Mouse (Mus musculus) embryonic facial prominence, embryonic 10.5 days (tissue): Measurements from ENCODE around the gene Lrba. TPM values are rescaled to one million over a fixed set of nuclear protein-coding genes. Genes with fewer than 3 reads are reported as not detected.

Experiments
- DNase-seq: peaks from one replicate; pipeline ENCODE4 v3.0.0-alpha.2; 2017; ENCODE audit warnings: low spot score
- H3K27ac ChIP-seq: fragments of 300-500 bp; sonication (generic); replicated peaks from 2 replicates; pipeline ENCODE4 v1.5.1; 2016; ENCODE audit warnings: mild to moderate bottlenecking
- H3K27me3 ChIP-seq: fragments of 300-500 bp; sonication (generic); replicated peaks from 2 replicates; pipeline ENCODE4 v1.6.1; 2016; ENCODE audit warnings: low read depth, mild to moderate bottlenecking; ENCODE audit not compliant: poor library complexity, severe bottlenecking
- H3K36me3 ChIP-seq: fragments of 300-500 bp; sonication (generic); replicated peaks from 2 replicates; pipeline ENCODE4 v1.6.1; 2016; ENCODE audit warnings: mild to moderate bottlenecking, moderate library complexity
- H3K4me1 ChIP-seq: fragments of 300-500 bp; sonication (generic); 2 replicates; pipeline ENCODE4 v1.6.1; 2016
- H3K4me3 ChIP-seq: fragments of 300-500 bp; sonication (generic); 2 replicates; pipeline ENCODE4 v1.5.1; 2016; ENCODE audit warnings: mild to moderate bottlenecking, moderate library complexity
- H3K9me3 ChIP-seq: fragments of 300-500 bp; sonication (generic); 2 replicates; pipeline ENCODE4 v1.6.1; 2016; ENCODE audit warnings: mild to moderate bottlenecking
- WGBS: fragments of 180-500 bp; shearing (Covaris S2); methylation state at CpG from one replicate; pipeline ENCODE4 v1.1.7; 2016; 5-methylcytosine and 5-hydroxymethylcytosine counted together
- polyA plus RNA-seq: library from polyadenylated mRNA; unstranded; fragments of >200 nt; fragmentation: Nextera tagmentation; extraction: Ambion mirVana; gene quantifications from 2 replicates; pipeline ENCODE4 v1.2.1, GENCODE M21; 2016

The Lrba gene
- polyA plus RNA-seq, 1 experiment from 2014 or later, result 9.1 TPM

DNA sequence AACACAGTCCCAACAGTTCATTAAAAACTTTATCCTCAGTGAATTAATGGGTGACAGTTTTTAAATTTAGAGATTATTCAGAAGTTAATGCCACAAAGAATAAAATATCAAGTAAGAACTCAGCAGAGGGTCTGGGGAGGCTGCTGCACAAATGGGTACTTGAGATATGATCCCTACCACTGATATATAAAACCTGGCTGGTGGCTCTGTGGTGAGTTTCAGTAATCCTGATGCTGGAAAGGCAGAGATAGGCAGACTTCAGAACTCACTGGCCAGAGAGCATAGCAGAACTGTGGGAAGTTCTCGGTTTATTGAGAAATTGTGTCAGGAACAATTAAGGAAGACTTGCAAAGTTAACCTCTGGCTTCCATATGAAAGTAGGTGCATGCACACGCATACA lies 199.3 kb downstream of the Lrba start:
- H3K4me3 ChIP-seq, result no peak overlapping the region
- DNase-seq, result no peak
- H3K27me3 ChIP-seq, result no peaks in the 10 kb centered on the region
- no peaks in the 10 kb centered on the region for H3K4me1 ChIP-seq
- no peak overlapping the region for H3K27ac ChIP-seq
- H3K36me3 ChIP-seq, result no peaks in the 10 kb centered on the region
- H3K9me3 ChIP-seq, result no peaks in the 10 kb centered on the region
- WGBS, result 89% methylated on average over 2 of the region's 2 CpGs

DNA sequence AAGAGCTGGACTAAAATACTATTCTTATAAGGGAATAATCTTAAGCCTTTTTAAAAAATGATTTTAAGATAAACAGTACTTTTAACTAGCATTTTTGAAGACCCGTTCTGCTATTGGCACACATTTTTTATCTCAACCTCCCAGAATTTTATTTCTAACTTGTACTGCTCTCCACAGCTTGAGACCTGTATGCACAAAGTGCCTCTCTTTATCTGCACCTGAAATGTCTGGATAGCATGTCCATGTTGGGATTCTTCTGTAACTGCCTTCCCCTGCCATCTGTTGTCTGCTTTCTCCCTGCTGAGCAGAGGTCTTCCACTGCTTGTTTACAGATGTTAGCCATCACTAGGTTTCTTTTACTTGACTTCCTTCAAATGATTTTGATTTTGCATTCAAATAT lies 202.3 kb downstream of the Lrba start:
- Histone ChIP-seq H3K36me3 (no peaks in the 10 kb centered on the region), H3K4me3 (no peak overlapping the region), H3K27ac (no peak overlapping the region), H3K4me1 (no peaks in the 10 kb centered on the region), H3K9me3 (no peaks in the 10 kb centered on the region), H3K27me3 (no peaks in the 10 kb centered on the region)
- DNase-seq, result no peak
- WGBS, result 89% methylated on average over 1 of the region's 1 CpGs

DNA sequence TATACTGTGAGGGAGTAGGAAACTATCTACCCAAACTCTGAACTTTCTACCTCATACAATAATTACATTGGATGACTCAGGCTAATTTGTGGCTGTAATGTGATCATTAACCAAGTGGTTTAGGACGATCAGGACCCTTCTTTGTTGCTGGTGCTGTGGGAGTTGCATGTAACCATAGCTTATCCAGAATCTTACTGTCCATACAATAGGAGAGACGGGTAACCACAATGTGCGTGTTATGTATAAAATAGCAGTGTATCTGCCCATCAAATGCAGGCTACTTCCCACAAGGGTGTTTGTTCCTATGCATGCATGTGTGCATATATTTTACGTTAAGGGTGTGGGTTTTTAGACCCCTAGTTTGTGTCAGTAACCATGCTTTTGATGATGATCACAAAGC lies 219.0 kb downstream of the Lrba start:
- H3K36me3 ChIP-seq, result no peaks in the 10 kb centered on the region
- no peaks in the 10 kb centered on the region for H3K9me3 ChIP-seq
- no peak for DNase-seq
- WGBS, result 81% methylated on average over 4 of the region's 4 CpGs
- H3K4me1 ChIP-seq, result peaks cover 7% of the 10 kb centered on the region
- H3K27ac ChIP-seq, result no peak overlapping the region
- no peaks in the 10 kb centered on the region for H3K27me3 ChIP-seq
- no peak overlapping the region for H3K4me3 ChIP-seq

DNA sequence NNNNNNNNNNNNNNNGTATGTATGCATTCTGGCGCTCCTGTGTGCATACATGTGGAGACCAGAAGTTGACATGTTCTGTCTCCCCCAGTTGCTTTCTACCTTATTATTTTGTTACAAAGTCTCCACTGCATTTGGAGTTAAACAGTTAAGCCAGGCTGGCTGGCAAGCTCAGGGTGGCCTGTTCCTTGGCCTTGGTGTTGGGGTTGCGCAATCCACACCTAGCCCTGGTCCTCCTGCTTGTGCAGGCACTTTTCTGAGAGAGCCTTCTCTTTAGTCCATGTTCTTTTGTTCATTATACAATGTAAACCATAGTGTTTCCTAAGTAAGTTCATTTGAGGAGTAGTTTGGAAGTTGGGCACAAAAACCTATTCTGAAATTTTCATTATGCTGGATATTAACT lies 226.7 kb downstream of the Lrba start:
- no peak for DNase-seq
- Histone ChIP-seq H3K36me3 (no peaks in the 10 kb centered on the region), H3K27me3 (no peaks in the 10 kb centered on the region), H3K9me3 (no peaks in the 10 kb centered on the region), H3K4me1 (peaks cover 13% of the 10 kb centered on the region), H3K4me3 (no peak overlapping the region), H3K27ac (no peak overlapping the region)
- WGBS, result 95% methylated on average over 2 of the region's 2 CpGs

DNA sequence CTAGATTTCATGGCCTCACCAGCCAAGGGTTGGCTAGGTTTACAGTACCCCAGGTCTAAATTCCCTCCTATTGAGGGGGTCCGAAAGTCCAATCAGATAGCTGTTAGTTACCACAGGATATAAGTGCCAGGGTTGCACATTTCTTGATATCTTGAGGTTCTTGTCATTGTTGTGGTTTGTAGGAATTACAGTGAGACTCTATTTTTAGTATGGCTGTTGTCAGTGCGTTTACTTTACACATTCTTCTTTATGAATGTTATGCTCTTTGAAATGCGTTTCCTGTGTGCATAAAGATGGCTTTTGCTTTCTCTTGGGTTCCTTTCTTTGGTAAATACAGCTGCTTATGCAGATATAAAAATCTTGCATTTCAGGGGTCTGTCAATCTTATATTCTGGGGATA lies 237.1 kb downstream of the Lrba start:
- WGBS, result 85% methylated on average over 3 of the region's 3 CpGs
- no peak overlapping the region for H3K4me3 ChIP-seq
- no peaks in the 10 kb centered on the region for H3K4me1 ChIP-seq
- DNase-seq, result no peak
- no peaks in the 10 kb centered on the region for H3K36me3 ChIP-seq
- H3K27me3 ChIP-seq, result no peaks in the 10 kb centered on the region
- H3K9me3 ChIP-seq, result no peaks in the 10 kb centered on the region
- no peak overlapping the region for H3K27ac ChIP-seq

DNA sequence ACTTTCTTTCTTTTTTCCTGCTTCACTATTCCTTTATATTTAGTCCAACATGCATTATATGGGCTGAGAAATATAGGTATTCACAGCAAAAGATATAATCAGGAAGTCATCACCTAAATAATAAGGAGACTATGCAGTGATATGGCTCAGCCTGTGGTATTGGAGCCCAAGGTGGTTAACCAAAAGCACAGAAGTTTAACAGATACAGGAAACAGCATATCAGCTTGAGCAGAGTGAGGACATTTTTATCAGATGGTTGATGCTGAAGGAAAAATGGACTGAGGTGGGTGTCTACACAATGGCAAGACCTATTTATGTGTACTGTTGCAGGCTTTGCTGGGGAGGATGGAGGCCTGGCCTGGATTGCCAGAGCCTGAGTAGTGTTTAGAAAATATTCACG lies 265.5 kb downstream of the Lrba start:
- H3K9me3 ChIP-seq, result no peaks in the 10 kb centered on the region
- no peak overlapping the region for H3K4me3 ChIP-seq
- H3K27me3 ChIP-seq, result no peaks in the 10 kb centered on the region
- no peaks in the 10 kb centered on the region for H3K36me3 ChIP-seq
- WGBS, result 91% methylated on average over 1 of the region's 1 CpGs
- H3K27ac ChIP-seq, result no peak overlapping the region
- H3K4me1 ChIP-seq, result no peaks in the 10 kb centered on the region
- DNase-seq, result no peak

DNA sequence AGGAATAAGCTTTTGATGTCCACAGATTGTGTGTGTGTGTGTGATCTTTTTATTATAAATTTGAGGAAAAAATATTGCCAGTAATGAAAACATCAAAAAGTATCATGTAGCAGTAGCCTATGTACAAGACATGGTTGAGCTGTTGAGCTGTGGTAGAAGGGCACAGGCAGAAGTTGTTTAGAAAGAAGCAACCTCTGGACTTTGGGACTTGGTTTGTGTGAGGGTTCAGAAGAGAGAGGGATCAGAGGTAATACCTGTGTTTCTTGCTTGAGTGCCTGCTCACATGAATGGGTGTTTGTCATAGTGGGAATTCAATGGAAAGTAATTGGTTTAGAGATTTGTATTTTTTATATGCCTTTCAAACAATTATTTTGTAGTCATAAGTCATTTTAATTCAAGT lies 276.1 kb downstream of the Lrba start:
- Histone ChIP-seq H3K4me3 (no peak overlapping the region), H3K27me3 (no peaks in the 10 kb centered on the region), H3K27ac (no peak overlapping the region), H3K36me3 (no peaks in the 10 kb centered on the region), H3K9me3 (no peaks in the 10 kb centered on the region), H3K4me1 (no peaks in the 10 kb centered on the region)
- no peak for DNase-seq

DNA sequence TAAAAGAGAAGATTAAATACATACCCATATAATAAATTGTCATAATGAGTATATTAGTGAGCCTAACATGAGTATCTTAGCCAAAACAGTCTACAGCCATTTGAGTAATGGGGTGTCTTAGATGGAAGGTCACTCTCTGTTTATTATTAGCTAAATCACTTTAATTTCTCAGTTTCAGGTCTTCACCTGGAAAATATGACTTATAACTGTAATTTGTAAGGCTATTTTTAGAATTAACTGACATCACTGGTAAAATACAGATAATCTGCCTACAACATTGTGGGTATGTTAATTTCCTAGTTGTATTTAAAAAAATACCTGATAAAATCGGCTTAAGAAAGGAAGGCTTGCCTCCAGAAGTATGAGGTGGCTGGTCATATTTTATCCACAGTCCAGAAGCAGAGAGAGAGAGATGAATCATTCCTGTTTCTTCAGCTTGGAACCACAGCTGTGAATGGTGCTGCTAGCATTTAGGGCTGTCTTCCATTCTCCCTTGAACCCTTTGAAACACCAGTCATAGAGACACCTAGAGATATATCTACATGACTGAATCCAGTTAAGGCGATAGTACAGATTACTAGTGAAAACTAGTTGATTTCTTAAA lies 294.1 kb downstream of the Lrba start:
- no peak overlapping the region for H3K4me3 ChIP-seq
- no peaks in the 10 kb centered on the region for H3K27me3 ChIP-seq
- no peaks in the 10 kb centered on the region for H3K9me3 ChIP-seq
- WGBS, result 84% methylated on average over 2 of the region's 2 CpGs
- H3K27ac ChIP-seq, result no peak overlapping the region
- no peaks in the 10 kb centered on the region for H3K36me3 ChIP-seq
- H3K4me1 ChIP-seq, result no peaks in the 10 kb centered on the region
- DNase-seq, result no peak

DNA sequence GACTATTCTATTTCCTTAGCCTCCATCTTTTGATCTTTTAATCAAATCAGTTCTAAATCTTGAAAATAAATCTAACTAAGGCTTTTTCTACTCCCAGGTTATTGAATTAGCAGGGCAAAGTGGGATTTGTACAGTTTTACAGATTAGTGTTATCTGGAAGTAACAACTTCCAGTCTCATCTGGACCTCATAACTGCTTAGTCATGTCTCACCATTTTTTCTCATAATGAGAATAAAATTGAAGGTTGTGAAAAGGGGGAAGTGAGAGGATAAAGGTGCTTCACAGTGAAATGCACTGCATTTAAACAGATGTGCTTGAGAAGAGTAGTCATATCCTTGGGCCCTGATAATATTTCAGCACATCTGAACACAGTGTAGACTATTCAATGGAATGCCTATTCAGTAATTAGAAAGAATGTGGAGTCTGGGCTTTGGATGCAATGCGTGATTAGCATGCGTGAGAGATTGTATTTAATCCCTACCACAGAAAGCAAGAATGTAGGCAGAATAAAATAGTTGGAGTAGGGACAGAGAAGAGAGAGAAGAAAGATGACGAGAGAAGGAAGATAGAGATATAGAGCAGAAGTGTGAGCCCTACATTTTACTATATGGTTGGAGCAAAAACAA lies 298.5 kb downstream of the Lrba start:
- Histone ChIP-seq H3K4me3 (no peak overlapping the region), H3K27me3 (no peaks in the 10 kb centered on the region), H3K36me3 (no peaks in the 10 kb centered on the region), H3K4me1 (no peaks in the 10 kb centered on the region), H3K9me3 (no peaks in the 10 kb centered on the region), H3K27ac (no peak overlapping the region)
- DNase-seq, result no peak
- WGBS, result 87% methylated on average over 3 of the region's 3 CpGs

DNA sequence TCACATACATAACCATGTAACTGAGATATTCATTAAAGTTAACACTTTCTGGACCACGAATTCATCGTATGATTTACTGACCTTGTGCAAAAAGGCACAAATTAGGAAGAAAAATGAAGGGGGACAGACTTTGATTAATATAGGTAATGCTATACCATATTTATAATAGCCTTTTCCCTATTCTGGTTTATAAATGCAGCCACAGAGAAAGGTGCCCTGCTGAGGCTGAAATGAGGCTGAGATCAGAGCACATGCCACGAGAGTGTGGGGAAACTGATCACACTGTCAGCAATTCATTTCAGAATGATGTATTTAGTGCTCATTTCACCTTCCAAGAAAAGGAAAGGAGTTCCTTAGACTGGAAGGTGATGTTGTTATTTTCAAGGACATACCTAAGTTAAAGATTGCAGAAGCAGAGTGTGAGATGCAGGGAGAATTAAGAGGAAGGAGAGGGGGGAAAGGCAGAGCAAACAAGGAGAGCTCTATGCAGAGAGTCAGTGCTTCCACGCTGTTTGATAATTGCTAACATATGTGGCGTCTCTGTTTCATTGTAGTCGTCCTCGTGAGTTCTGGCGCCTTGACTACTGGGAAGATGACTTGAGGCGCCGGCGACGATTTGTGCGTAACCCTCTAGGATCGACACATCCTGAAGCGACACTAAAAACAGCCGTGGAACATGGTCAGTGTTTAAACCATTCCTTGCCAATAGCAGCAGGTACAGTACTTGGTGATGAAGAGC lies 307.2 kb downstream of the Lrba start:
- DNase-seq, result peak; percentile 71
- no peaks in the 10 kb centered on the region for H3K9me3 ChIP-seq
- peak overlapping the region; percentile 82 for H3K27ac ChIP-seq
- H3K27me3 ChIP-seq, result no peaks in the 10 kb centered on the region
- no peaks in the 10 kb centered on the region for H3K36me3 ChIP-seq
- 30% methylated on average over 16 of the region's 16 CpGs for WGBS
- peak overlapping the region; percentile 36; the same call in 1 of the 2 replicates for H3K4me3 ChIP-seq
- peaks cover 17% of the 10 kb centered on the region for H3K4me1 ChIP-seq

DNA sequence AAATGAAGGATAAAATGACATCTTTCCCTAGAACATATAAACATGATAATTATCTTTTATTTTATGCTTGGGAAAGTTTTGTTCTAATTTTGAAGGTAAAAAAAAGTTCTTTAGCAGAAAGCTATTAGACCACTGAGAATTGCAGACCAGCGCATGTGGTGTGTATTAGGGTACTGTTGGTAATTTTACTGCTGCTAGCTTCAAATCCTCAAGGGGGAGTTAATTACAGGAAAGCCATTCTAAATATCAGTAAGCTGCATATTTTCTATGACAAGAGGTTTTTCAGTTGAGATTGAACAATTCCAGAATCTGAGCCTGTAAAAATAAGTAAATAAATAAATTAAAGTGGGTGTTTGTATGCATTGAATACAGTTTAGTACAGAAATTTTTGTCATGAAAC lies 312.3 kb downstream of the Lrba start:
- 44% methylated on average over 1 of the region's 1 CpGs for WGBS
- H3K27me3 ChIP-seq, result peaks cover 8% of the 10 kb centered on the region
- no peaks in the 10 kb centered on the region for H3K36me3 ChIP-seq
- H3K27ac ChIP-seq, result no peak overlapping the region
- no peaks in the 10 kb centered on the region for H3K9me3 ChIP-seq
- H3K4me1 ChIP-seq, result peaks cover 54% of the 10 kb centered on the region
- no peak overlapping the region for H3K4me3 ChIP-seq
- DNase-seq, result peak; percentile 26

DNA sequence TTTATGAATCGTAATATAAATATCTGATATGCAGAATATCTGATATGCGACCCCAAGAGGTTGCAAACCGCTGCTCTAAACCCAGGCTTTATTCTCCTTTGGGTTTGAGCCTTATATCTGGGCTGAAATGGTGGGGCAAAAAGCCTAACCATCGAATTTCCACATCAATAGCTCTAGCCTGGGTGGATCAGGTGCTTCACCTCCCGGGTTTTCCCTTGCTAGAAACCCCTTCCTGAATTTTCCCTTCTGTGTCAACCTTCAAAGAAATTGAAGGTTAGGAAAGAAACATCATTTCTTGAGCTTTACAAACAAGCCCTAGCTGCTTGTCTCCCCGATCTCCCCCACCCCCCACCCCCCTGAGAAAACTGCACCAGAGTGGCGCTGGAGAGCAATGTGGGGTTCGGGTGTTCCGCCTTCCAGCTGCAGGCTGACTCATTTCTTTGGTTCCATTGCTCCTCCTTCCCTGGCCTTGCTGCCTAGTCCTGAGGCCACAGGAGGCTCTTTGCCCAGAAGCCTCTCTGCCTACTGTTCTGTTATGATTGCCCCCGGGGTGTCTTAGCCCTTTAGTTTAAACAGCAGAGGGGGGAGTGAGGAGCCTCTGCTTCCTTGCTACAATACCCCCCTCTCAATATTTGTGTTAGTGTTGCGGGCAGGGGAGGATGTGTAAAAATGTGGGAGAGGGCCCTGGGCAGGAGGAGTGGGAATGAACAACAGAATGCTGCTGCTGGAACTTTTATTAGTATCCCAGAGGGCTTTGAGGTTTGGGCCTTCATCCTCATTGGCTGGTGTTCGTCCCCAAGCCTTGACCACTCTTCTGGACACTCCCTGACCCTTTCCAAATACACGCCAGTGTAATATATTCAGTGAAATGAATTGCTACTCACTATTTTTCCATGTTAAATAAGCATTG lies 314.4 kb downstream of the Lrba start:
- H3K9me3 ChIP-seq, result no peaks in the 10 kb centered on the region
- peaks cover 22% of the 10 kb centered on the region for H3K27me3 ChIP-seq
- peak overlapping the region; percentile 81 for H3K27ac ChIP-seq
- 14% methylated on average over 13 of the region's 13 CpGs for WGBS
- peaks cover 50% of the 10 kb centered on the region for H3K4me1 ChIP-seq
- no peaks in the 10 kb centered on the region for H3K36me3 ChIP-seq
- peak overlapping the region; percentile 83 for H3K4me3 ChIP-seq
- peak; percentile 57 for DNase-seq
